Mouse (Mus musculus) intestine, embryonic 16.5 days (tissue): Measurements from ENCODE around the gene Galns. TPM values are rescaled to one million over a fixed set of nuclear protein-coding genes. Genes with fewer than 3 reads are reported as not detected.
A peak's percentile ranks its signal among the peaks of the same experiment; 100 is the strongest.

Source experiments
- ATAC-seq: fragments of 200-750 bp; cut with Nextera tagmentation; 2 replicates; pipeline ENCODE4 v1.8.0; 2017; ENCODE audit warnings: moderate TSS enrichment, moderate library complexity
- H3K27ac ChIP-seq: fragments of 300-500 bp; sonication (generic); 2 replicates; pipeline ENCODE4 v1.5.1; 2014; ENCODE audit warnings: mild to moderate bottlenecking, low read length
- H3K27me3 ChIP-seq: fragments of 300-500 bp; sonication (generic); replicated peaks from 2 replicates; pipeline ENCODE4 v1.6.1; 2014; ENCODE audit warnings: low read length, control low read depth, mixed read lengths; ENCODE audit not compliant: control insufficient read depth, insufficient read depth
- H3K36me3 ChIP-seq: fragments of 300-500 bp; sonication (generic); 2 replicates; pipeline ENCODE4 v1.6.1; 2014; ENCODE audit warnings: low read length, control low read depth; ENCODE audit not compliant: control insufficient read depth, insufficient read depth
- H3K4me1 ChIP-seq: fragments of 300-500 bp; sonication (generic); 2 replicates; pipeline ENCODE4 v1.6.1; 2014; ENCODE audit warnings: low read length, control low read depth, mixed read lengths; ENCODE audit not compliant: control insufficient read depth, insufficient read depth
- H3K4me2 ChIP-seq: fragments of 300-500 bp; sonication (generic); 2 replicates; pipeline ENCODE4 v1.6.1; 2014; ENCODE audit warnings: low read depth, low read length, control low read depth
- H3K4me3 ChIP-seq: fragments of 300-500 bp; sonication (generic); 2 replicates; pipeline ENCODE4 v1.5.1; 2014; ENCODE audit warnings: mild to moderate bottlenecking, low read length
- H3K9ac ChIP-seq: fragments of 300-500 bp; sonication (generic); 2 replicates; pipeline ENCODE4 v1.6.1; 2014; ENCODE audit warnings: low read depth, low read length
- H3K9me3 ChIP-seq: fragments of 300-500 bp; sonication (generic); 2 replicates; pipeline ENCODE4 v1.6.1; 2016; ENCODE audit warnings: low read length, control low read depth; ENCODE audit not compliant: control insufficient read depth
- WGBS: fragments of 180-500 bp; shearing (Covaris S2); extraction: QIAGEN DNeasy Blood & Tissue Kit; methylation state at CpG from one replicate; pipeline ENCODE4 v1.1.7; 2014; 5-methylcytosine and 5-hydroxymethylcytosine counted together
- polyA plus RNA-seq: library from polyadenylated mRNA; unstranded; fragments of >200 nt; fragmentation: Nextera tagmentation; extraction: Ambion mirVana; gene quantifications from 2 replicates; pipeline ENCODE4 v1.2.1, GENCODE M21; 2015

The Galns gene
- polyA plus RNA-seq, 1 experiment from 2014 or later: 22.4 TPM

DNA sequence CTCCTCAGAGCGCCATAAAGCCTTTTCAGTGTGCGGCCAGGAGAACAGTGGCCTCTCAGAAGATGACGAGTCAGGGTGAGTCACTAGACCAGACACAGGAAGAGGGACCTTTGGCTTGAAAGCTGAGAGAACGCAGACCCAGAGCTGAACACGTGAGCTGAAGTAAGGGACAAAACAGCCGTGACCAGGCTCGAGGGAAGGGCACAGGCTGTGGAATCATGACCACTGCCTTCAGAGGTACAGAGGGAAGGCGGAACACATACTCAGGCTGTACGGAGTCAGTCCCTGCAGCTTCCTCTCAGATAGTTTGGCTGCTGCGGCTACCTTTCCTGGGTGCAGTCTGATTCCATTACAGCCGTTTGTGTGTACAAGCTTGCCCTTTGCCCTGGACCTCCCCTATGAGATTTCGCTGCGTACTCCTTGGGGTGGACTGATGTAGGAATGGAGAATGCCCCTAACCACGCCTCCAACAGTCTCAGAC lies 25.8 kb downstream of the Galns start:
- Histone ChIP-seq H3K4me1 (peaks cover 23% of the 10 kb centered on the region), H3K4me2 (peak overlapping the region; percentile 26; the same call in 1 of the 2 replicates), H3K27ac (peak overlapping the region; percentile 95), H3K27me3 (no peaks in the 10 kb centered on the region), H3K9ac (peak overlapping the region; percentile 59), H3K36me3 (no peaks in the 10 kb centered on the region), H3K4me3 (0 out of 2 replicates have a peak overlapping the region, but pooled peaks have one; percentile 9), H3K9me3 (no peaks in the 10 kb centered on the region)
- ATAC-seq: peak; percentile 77
- WGBS: 33% methylated on average over 14 of the region's 14 CpGs

DNA sequence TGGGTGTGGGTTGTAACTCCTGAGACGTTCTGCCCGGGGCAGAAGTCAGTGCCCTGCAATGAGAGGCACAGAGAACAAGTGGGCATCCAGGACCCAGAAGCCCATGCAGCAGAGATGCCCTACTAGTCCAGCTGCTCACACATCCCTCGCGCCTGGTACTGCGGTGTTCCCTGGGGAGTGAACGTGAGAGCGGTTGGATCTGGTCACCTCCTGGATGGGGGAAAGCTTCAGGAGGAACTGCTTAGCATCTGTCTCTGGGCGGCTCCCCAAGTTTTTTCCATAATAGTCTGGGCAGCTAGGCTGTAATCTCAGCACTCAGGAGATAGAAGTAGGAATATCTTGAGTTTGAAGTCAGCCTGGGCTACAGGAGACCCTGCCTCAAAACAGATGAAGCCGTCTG lies 26.3 kb downstream of the Galns start:
- Histone ChIP-seq H3K27me3 (no peaks in the 10 kb centered on the region), H3K27ac (peak overlapping the region; percentile 95), H3K4me1 (peaks cover 24% of the 10 kb centered on the region), H3K36me3 (no peaks in the 10 kb centered on the region), H3K4me3 (no peak overlapping the region), H3K4me2 (peak overlapping the region; percentile 26; the same call in 1 of the 2 replicates), H3K9ac (peak overlapping the region; percentile 59), H3K9me3 (no peaks in the 10 kb centered on the region)
- WGBS: 82% methylated on average over 9 of the region's 9 CpGs
- 0 out of 2 replicates have a peak, but pooled peaks have one; percentile 0 for ATAC-seq

DNA sequence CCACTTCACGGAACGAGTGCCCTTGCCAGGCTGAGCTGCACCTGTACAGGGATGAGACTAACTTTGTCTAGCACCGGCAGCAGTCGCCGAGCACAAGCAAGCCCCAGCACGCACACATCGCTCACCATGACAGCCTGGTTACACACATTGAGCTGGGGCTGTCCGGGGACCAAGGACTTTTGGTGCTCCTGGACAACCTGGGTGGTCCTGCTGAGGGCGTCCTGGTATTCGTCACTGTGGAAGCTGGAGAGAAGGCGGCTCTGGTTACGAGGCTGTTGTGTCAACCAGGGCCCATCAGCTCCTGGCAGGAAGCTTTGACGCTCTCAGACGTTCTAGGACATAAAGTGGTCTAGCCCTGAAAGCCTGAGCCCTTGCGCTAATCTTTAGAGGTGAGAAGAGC lies 30.3 kb downstream of the Galns start:
- Histone ChIP-seq H3K4me1 (peaks cover 27% of the 10 kb centered on the region), H3K9me3 (no peaks in the 10 kb centered on the region), H3K27me3 (no peaks in the 10 kb centered on the region), H3K4me3 (no peak overlapping the region), H3K9ac (no peak overlapping the region), H3K4me2 (no peak overlapping the region), H3K36me3 (no peaks in the 10 kb centered on the region), H3K27ac (no peak overlapping the region)
- 47% methylated on average over 14 of the region's 15 CpGs for WGBS
- no peak for ATAC-seq

- Histone ChIP-seq H3K4me3 (no peak overlapping the region), H3K27ac (no peak overlapping the region), H3K9me3 (no peaks in the 10 kb centered on the region), H3K36me3 (no peaks in the 10 kb centered on the region), H3K4me2 (no peak overlapping the region), H3K4me1 (peaks cover 28% of the 10 kb centered on the region), H3K9ac (peak overlapping the region; percentile 17; the same call in 1 of the 2 replicates), H3K27me3 (no peaks in the 10 kb centered on the region)
- WGBS: 38% methylated on average over 7 of the region's 7 CpGs
- no peak for ATAC-seq
These were observed 32.1 kb downstream of the Galns start for GRCm38 (mm10) chr8:122579196-122579595.

GRCm38 (mm10) chr8:122577116-122577515 lies 34.1 kb downstream of the Galns start:
- H3K4me1 ChIP-seq: peaks cover 34% of the 10 kb centered on the region
- H3K27me3 ChIP-seq: no peaks in the 10 kb centered on the region
- peak overlapping the region; percentile 71 for H3K4me3 ChIP-seq
- H3K9me3 ChIP-seq: no peaks in the 10 kb centered on the region
- H3K27ac ChIP-seq: peak overlapping the region; percentile 59
- 25% methylated on average over 10 of the region's 10 CpGs for WGBS
- peaks cover under 1% of the 10 kb centered on the region; the same call in 1 of the 2 replicates for H3K36me3 ChIP-seq
- peak overlapping the region; percentile 90 for H3K9ac ChIP-seq
- H3K4me2 ChIP-seq: peak overlapping the region; percentile 50
- ATAC-seq: peak; percentile 5

GRCm38 (mm10) chr8:122576648-122577022 lies 34.6 kb downstream of the Galns start, which contains the start of gene Aprt:
Gene Aprt (minus strand): TSS chr8:122576909.
- H3K4me3 ChIP-seq: peak within 1 kb of the TSS; percentile 71
- peaks cover 39% of the 10 kb centered on the region for H3K4me1 ChIP-seq
- no peaks in the 10 kb centered on the region for H3K9me3 ChIP-seq
- peak within 1 kb of the TSS; percentile 50 for H3K4me2 ChIP-seq
- peak within 1 kb of the TSS; percentile 94 for H3K27ac ChIP-seq
- peak; percentile 84 for ATAC-seq
- WGBS: under 1% methylated on average over 39 of the region's 39 CpGs
- peak within 1 kb of the TSS; percentile 90 for H3K9ac ChIP-seq
- peaks cover 5% of the 10 kb centered on the region; the same call in 1 of the 2 replicates for H3K36me3 ChIP-seq
- no peaks in the 10 kb centered on the region for H3K27me3 ChIP-seq

DNA sequence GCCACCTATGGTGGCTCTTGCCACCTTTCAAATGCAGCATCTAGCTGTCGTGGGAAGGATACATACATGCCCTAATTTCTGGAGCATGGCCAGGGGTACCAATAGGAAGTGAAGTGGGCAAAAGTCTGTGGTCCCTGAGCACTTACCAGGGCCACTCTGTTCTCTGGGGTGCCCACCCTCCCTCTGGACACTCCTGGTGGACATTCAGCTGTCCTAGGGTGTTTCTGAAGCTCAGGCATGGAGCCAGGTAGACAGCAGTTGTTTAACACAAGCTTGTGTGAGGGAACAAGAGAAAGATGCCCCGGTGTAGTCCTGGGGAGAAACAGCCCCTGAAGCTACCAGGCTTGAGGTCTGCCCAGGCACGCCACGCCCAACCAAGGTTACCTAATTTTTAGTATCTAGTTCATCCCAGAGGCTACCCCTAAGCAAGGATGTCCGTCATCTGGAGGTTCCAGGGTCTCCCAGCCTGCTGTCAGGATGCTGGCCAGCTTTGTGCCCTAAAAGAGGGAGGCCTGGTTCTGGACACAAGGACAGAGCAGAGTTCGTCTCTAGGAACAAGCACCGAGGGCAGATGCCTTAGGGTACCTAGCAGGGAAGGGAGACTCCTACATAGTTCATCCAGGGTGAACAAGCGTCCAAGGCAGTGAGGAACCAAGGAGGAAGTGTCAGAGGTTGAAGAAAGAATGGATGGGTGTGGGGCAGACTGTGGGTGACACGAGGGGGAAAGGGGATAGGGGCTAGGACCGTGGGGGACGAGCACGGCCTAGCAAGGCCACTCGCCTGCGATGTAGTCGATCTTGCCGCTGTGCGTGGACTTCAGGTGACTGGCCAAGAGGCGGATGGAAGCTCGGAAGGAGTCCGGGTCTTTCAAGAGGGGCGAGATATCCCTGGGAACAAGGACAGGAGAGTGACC lies 35.3 kb downstream of the Galns start:
- Histone ChIP-seq H3K9ac (peak overlapping the region; percentile 90), H3K9me3 (no peaks in the 10 kb centered on the region), H3K4me1 (peaks cover 42% of the 10 kb centered on the region), H3K27me3 (no peaks in the 10 kb centered on the region), H3K36me3 (peaks cover 11% of the 10 kb centered on the region; the same call in 1 of the 2 replicates), H3K27ac (peak overlapping the region; percentile 94), H3K4me2 (peak overlapping the region; percentile 50), H3K4me3 (peak overlapping the region; percentile 71)
- 14% methylated on average over 21 of the region's 21 CpGs for WGBS
- peak; percentile 10 for ATAC-seq

GRCm38 (mm10) chr8:122575286-122575685 lies 36.0 kb downstream of the Galns start:
- 49% methylated on average over 8 of the region's 8 CpGs for WGBS

DNA sequence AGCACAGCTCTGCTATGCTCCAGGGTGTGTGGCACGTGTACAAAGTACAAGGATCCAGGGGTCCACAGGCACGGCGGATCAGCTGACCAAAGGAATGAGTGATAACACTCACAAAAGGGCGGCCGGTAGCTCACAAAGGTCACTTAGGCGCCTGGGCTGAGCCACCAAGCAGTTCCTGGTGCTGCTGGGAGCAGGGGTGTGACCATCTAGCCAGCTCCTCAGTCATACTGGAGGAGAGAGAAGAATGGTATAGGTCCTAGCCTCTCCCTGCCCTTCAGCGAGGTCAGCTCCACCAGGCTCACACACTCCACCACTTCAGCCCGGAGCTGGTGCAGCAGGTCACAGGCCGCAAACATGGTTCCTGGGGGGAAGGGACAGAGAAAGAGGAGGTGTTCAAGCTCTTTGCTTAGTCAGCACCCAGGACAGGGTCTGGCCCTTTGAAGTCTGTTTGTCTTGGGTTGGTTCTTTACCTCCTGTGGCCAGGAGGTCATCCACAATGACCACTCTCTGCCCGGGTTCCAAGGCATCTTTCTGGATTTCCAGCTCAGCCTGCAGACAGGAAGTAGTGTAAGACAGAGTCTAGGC lies 36.5 kb downstream of the Galns start:
- H3K27me3 ChIP-seq: no peaks in the 10 kb centered on the region
- H3K9me3 ChIP-seq: no peaks in the 10 kb centered on the region
- H3K27ac ChIP-seq: peak overlapping the region; percentile 94
- peak overlapping the region; percentile 71 for H3K4me3 ChIP-seq
- peak overlapping the region; percentile 50 for H3K4me2 ChIP-seq
- H3K4me1 ChIP-seq: peaks cover 40% of the 10 kb centered on the region
- WGBS: 20% methylated on average over 10 of the region's 10 CpGs
- peaks cover 21% of the 10 kb centered on the region; the same call in 1 of the 2 replicates for H3K36me3 ChIP-seq
- ATAC-seq: peak; percentile 72
- peak overlapping the region; percentile 90 for H3K9ac ChIP-seq

More at GRCm38 (mm10) chr8:122575286-122575685, 36.0 kb downstream of the Galns start:
- H3K36me3 ChIP-seq: peaks cover 17% of the 10 kb centered on the region; the same call in 1 of the 2 replicates
- H3K9ac ChIP-seq: peak overlapping the region; percentile 90
- H3K4me3 ChIP-seq: peak overlapping the region; percentile 71
- H3K4me2 ChIP-seq: peak overlapping the region; percentile 50
- no peaks in the 10 kb centered on the region for H3K9me3 ChIP-seq
- no peaks in the 10 kb centered on the region for H3K27me3 ChIP-seq
- peaks cover 42% of the 10 kb centered on the region for H3K4me1 ChIP-seq
- peak; percentile 4; the same call in 1 of the 2 replicates for ATAC-seq
- peak overlapping the region; percentile 94 for H3K27ac ChIP-seq
